Mouse (Mus musculus): ENCODE data around the gene Gm21887.
A peak's percentile ranks its signal among the peaks of the same experiment; 100 is the strongest.
"Not testable (repeated sequence)": the region's sequence is repeated elsewhere in the genome, so short reads cannot be mapped to it uniquely, and the experiment has no call there.

The Gm21887 gene

DNA sequence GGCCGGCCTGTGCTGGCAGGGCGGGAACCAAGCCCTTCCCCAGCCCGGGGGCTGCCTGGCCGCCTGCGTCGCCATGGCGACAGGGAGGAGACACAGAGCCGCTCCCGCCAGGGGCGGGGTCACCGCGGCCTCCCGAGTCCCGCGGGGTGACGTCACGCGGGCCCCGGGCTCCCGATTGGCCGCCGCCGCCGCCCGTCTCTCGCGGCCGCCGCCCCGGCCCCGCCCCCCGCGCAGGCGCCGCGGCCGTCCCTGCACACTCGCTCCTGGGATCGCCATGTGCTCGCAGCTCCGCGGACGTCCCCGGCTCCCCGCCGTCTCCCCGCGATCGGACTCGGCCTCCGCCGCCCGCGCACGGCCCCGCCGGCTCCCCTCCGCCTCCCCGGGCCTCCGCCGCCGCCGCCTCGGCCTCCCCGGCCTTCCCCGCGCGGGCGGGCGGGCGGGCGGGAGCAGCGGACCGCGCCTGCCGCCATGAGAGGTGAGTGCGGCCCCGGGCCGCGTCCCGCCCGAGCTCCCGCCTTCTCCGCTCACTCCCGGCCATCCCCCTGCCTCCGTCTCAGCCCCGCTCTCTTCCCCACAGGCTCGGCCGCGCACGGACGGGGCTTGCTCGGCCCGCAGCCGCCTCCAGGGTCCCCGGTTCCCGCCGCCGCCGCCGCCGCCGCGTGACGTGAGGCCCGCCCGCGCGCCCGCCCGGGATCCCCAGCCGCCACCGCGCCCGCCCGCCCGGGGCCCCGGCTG lies at the start of gene Gm21887:
Gene Gm21887, plus strand, starts transcription at position 644 of the 735 bp plus-strand sequence.
- peak; percentile 98 for DNase-seq (ENCODE audit: low spot score)

DNA sequence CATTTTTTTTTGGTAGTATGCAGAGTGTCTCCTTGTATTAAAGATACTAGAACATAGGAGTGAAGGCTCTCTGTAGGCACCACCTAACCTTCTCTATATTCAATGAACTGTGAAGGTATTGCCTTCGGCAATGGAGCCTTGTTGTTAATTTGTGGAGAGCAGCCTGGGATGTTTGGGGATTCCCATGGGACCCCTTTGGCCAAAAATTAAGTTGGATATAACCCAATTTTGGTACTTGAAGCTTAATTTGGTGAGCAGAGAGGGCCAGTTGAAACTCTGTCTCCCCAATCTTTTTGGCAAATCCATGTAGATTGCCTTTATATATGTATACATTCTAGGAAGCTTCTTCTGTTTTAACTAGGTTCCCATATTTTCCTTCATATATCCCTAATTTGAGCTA lies 40.1 kb upstream of the Gm21887 start:
- no peak for DNase-seq (ENCODE audit: low spot score)

DNA sequence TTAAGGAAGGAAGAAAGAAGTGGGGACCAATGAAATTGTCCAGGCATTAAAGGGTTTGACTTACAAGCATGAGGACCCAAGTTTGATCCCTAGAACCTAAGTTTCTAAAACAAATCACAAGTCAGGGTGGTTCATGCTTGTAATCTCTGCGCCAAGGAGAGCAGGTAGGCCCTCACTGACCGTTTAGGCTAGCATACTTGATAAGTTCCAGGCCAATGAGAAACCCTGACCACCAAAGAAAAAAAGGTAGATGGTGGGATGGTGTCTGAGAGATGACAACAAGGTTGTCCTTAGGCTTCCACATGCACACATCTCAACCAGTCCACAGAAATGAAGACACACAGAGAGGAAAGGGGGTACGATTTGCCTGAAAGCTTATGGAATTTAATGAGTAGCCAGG lies 39.7 kb upstream of the Gm21887 start:
- not testable (repeated sequence) for DNase-seq (ENCODE audit: low spot score)

DNA sequence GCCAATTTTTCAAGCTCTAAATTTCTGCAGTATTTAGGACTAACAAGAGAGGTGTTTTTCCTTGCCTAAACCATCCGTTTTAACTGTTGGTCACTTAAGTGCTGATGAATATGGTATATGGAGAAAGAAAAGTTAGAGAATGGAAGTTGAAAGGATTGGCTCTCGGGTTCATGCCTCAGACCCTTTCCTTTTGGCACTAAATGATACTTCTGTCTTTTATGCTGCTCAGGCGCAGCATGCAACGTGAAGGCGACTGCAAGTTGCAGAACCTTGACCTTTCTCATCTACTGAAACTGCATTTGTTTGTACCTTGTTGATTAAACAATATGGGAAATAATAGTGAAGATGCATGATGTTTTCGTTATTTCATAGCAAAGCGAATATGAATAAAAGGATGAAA lies 38.9 kb upstream of the Gm21887 start:
- not testable (repeated sequence) for DNase-seq (ENCODE audit: low spot score)

DNA sequence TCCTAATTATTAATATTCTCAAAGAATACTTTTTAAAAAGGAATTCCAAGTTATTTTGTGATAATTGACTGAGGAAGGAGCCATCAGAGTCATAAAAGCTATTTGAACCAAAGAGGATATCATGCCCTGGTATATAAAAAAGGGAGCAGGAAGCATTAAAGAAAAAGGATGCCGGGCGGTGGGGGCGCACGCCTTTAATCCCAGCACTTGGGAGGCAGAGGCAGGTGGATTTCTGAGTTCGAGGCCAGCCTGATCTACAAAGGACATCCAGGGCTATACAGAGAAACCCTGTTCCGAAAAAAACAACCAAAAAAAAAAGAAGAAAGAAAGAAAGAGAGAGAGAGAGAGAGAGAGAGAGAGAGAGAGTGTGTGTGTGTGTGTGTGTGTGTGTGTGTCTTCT lies 37.9 kb upstream of the Gm21887 start:
- DNase-seq (ENCODE audit: low spot score): not testable (repeated sequence)

DNA sequence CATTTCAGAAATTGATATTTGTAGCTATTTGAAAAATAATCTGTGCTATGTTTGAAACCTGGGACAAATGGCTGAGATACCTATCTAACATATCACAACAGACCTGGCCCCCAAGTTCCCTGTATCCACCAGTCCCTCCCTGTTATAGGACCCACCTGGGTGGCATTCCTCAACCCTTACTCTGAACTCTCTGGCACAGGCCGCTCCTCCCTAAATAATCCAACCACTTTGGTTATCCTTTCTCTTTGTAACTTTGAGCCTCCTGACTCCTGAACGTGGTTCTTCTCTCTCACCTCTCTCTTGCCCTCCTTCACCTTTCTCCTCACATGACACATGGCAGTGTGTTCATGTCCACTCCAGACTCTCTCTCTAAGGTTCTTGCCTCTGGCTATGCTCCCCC lies 37.3 kb upstream of the Gm21887 start:
- not testable (repeated sequence) for DNase-seq (ENCODE audit: low spot score)

DNA sequence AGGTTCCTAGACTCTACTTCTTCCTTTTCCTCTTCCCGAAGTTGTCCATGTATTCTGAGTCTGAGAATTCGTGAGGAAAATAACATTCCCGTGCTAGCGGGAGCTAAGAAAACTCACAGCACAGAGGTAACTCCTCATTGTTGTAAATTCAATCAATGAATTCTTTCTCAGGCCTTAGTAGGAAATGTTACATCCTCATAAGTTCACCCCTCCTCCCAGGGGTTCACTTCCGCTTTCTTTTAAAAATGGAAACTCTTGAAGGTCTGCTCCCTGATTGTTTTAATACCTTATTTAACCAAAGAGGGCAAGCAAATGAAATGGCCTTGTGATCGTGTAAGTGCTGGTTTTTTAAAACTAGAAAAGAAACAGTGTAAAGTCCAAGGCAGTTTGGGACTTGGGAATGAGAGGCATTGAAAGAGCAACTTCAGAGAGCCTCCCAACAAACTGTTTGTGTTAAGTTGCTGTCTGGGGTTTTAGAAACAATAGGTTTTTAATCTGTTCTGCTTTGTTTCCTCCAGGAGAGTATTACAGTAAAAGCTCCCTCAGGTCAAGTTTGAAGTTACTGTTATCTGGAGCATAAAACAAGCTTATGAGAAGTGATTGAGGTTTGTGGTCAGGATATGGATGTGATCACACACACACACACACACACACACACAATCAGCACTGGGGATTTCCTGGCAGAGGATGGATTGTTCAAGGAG lies 36.5 kb upstream of the Gm21887 start:
- DNase-seq (ENCODE audit: low spot score): not testable (repeated sequence)

DNA sequence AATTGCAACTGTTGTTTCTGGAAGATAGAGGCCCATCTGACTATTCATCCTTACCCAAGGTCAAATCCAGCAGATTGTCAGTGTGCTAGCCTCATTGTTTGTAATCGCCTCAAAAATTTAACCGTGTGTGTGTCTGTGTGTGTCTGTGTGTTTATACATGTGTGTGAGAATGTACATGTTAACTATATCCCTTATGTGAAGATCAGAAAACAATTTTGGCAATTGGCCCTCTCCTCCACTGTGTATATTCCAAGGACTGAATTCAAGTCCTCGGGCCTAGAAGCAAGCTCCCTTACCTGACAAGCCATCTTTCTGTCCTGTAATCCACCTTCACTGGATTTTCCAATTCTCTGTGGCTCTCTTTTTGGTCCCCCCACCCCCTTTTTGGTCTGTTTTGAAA lies 35.7 kb upstream of the Gm21887 start:
- not testable (repeated sequence) for DNase-seq (ENCODE audit: low spot score)

DNA sequence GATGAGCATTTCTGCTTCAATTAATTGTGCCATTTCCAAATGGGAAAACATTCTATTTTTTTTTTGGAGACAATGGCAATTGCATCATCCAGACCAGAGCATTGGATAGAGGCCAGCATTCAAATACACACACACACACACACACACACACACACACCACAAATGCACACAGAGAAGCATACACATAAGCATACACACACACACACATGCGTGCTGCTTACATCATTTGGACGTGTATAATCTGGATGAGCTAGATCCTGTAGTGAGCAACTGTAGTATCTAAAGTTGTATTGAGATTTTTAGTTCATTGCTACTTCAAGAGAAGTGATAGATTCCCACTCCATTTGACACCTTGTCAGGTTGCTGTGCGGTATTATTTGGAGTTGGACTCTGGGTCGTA lies 35.0 kb upstream of the Gm21887 start:
- DNase-seq (ENCODE audit: low spot score): not testable (repeated sequence)

DNA sequence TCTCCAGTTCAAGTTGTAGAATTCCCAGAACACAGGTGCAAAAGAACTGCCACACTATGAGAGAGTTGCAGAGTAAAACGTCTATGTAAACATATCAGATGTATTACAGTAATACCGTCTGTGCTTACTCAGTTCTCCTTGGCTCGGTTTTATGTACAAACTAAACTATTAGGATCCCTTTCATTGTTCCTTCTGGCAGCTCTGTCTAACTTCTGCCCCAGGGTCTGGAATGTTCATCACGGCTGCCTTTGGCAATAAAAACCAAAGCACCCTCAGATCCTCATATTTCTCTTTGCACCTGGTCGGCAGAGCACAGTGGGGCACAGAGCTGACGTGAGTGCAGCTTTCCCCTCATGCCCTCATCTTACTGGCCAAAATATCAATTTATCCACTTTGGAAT lies 34.5 kb upstream of the Gm21887 start:
- not testable (repeated sequence) for DNase-seq (ENCODE audit: low spot score)

DNA sequence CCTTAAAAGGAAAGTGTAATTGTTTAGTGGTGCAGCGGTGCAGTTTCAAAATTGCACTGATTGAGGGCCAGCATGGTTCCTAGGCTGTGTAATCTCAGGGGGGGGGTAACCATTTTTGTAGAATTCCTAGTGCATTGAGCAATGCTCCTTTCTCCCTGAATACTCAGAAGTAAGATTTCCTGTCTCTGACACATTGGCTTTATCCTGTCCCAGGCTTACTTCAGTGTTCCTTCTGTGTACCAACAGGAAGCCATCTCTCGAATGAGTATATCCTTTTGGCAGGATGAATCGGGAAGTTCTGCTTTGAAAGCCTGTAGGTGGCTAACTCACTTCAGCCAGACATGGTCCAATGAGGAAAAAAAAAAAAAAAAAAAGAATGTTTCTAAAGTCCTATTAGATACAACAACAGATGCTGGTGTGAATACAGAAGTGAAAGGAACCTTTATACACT lies 33.8 kb upstream of the Gm21887 start:
- not testable (repeated sequence) for DNase-seq (ENCODE audit: low spot score)

DNA sequence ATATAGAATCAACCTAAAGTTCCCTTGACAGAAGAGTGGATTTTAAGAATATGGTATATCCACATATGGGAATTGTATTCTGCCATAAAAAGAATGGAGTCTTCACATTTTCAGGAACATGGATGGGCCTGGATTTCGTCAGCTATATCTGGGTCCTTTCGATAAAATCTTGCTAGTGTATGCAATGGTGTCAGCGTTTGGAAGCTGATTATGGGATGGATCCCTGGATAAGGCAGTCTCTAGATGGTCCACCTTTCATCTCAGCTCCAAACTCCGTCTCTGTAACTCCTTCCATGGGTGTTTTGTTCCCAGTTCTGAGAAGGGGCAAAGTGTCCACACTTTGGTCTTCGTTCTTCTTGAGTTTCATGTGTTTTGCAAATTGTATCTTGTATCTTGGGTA lies 33.1 kb upstream of the Gm21887 start:
- DNase-seq (ENCODE audit: low spot score): not testable (repeated sequence)

DNA sequence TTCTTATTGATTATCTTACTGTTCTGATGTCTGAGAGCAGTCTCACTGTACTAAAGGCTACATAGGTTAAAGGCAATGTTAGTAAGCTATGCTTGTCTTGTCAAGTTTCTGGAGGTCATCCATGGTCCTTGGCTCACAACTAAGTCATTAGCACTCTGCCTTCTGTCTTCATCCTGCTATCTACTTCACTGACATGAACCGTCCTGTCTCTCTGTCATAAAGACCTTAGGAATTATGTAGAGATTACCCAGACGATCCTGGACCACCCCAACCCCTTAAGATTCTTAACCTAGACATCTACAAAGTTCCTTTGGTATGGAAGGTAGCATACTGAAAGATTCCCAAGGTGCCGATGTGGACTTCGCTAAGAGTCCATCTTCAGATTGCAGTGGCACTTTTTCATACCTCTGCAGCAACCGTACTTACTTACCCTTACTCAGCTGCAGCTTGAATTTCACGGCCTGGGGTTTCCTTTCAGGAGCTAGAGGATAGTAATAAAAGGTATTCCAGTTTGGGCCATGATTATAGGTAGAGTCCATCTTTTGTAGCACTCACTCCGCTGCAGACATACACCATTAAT lies 31.5 kb upstream of the Gm21887 start:
- not testable (repeated sequence) for DNase-seq (ENCODE audit: low spot score)

DNA sequence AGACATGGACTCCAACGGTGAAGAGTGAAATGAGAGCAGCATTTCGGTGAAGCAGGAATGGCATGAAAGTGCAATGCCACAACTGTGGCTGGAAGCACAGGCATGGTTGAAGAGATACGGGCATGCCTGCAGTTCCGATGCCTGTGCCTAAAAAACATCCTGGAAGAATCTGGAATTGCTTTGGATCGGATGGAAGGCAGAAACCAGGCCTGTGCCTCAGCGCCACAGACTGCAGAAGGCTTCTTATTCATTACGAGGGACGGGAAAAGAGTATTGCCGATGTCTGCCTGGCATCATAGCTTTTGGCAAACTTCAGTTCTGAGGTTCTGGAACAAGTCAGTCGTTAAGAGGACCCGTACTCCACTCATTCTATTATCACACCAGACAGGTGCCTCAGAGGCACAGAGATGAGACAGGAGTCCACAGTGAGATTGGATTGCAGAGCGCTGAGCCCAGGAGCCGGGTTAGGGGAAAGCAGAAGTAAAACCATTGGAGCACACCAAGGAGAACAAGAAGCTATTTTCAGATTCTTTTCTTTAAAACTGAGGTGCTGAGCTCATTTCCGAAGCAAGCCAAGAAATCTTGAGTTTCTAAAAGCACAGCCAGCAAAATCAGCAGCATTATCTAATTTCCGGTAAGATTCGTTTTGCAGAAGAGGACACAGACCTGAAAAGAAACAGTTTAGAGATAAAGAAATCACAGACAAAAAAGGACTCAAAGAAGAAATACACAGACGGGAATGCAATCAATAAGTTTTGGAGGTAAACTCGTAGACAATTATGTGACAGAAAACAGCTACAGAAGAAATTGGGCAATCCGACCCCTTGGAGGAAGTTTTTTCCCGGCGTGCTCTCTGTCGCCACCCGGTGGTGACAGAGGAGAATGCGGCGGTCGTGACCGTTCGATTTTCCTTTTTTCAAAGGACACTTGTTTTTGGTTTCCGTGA lies 30.8 kb upstream of the Gm21887 start:
- peak; percentile 64 for DNase-seq (ENCODE audit: low spot score)

DNA sequence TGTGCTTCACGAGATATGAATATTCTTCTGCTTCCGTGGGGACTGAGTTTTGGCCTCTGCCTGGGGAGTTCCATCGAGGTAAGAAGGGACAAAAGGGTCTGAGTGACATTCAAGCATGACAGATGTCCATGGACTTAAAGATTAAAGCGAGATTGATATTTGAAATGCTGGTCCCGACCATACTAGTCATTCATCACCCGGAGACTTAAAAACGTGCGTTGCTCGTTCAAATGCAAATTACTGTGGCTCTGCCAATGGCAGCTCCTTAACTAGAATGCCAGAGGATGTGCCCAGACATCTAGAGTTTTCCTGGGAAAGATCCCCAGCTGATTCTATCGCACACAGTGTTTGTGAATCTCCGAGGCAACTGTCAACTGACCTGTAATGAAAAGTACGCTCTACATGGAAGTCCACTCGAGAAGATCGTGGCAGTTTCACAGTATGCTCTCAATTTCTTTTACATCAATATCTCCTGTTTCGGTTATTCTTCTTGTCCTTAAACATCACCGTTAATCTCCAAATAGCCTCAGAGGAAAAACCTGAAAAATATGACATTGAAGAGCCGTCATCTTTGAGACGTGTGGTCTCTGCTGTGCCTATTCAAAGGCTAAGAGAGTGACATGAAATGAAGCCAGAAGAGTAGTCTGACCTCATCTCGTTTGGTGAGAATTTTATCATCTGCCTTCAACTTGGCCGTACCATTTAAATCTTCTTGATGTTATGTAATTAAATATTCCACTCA lies 29.8 kb upstream of the Gm21887 start:
- peak; percentile 22 for DNase-seq (ENCODE audit: low spot score)

DNA sequence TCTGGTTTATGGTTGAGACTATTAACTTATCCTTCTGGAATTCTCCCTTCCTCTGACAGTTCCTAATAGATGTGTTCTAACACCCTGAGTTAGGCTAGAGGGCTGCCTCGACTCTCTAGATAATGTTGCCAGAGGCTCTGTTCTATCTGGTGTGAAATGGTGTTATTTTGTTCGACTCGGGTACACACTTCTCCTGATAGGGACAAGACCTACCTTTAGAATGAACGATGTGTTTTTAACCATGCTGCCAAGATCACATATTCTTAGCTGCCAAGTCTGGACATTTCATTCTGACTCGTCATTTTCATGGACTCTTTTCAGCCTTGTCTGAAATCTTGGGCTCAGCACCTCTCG lies 29.3 kb upstream of the Gm21887 start:
- not testable (repeated sequence) for DNase-seq (ENCODE audit: low spot score)

DNA sequence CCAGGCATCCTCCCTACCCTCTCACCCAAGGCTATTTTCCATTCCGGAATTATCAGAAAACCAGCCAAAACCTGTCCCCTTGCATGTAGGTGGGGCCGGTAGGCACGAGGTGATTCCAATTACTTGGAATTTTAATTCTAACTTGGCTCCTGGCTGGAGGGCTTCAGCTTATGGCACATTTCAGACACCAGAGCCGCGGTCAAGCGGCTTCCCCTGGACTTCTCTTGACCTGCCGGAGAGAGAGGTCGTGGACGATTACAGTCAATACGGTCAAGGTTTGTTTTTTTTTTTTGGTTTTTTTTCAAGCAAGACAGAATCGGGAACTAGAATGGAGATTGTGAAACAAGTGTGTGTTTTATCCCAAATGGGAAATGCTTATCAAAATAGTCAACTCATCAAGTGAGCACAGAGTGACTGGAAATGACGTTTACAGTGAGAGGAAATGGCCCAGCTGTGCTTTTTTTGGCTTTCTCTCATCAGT lies 28.6 kb upstream of the Gm21887 start:
- DNase-seq (ENCODE audit: low spot score): no peak

DNA sequence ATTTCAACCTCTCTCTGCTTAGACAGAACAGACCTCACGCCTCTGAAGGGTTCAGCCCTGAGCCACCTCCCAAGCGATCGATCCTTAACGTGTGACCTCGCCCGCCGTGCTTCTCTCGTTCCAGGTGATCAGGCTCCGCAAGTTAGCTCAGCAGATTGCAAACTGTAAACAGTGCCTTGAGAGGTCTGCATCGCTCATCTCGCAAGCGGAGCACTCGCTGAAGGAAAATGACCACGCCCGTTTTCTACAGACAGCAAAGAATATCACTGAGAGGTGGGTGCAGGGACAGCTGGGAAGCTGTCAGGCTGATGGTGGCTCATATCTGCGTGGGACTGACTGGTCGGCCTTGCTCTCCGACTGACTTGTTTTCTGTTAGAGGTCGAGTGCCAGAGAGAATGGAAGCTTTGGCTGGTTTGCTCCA lies 27.7 kb upstream of the Gm21887 start:
- DNase-seq (ENCODE audit: low spot score): peak; percentile 64

DNA sequence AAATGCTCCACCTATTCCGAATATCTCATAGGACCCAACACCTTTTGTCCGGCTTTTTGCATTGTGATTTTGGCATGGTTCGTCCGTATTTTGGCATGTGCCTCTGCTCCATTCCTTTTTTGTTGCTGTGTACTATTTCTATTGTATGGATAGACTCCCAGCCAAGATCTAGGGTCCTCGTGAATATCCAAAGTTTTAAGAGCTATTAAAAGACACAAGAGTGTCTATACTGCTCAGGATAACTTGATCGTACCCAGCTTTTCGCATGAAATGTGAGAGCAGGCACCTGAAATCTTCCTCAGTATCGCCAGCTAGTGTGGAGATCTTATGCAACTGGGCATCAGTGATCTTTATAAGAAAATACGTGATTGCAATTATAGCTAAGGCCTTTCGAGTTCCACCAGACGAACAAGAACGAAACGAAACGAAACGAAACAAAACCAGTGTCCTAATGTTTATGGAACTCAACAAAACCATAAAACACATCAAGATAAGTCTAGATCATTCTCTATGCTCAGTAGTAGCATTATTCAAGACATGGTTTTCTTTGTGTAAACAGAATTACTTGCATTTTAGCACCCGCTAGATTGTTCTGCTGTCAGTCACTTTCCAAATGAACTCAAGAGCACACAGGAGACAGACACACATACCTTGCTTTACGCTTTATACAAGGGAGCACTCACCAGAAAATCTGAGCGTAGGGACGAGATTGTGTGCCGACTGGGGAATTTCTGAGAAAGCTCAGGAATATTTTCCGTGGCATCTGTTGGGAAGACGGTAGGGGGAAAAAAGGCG lies 26.7 kb upstream of the Gm21887 start:
- not testable (repeated sequence) for DNase-seq (ENCODE audit: low spot score)
